Mouse (Mus musculus): ENCODE results near the gene Wdr13. TPM values are rescaled to one million over a fixed set of nuclear protein-coding genes. Genes with fewer than 3 reads are reported as not detected.

The Wdr13 gene
- total and polyA plus RNA-seq, 2 experiments from 2014 or later, result 59.9 to 324 TPM

- no peak overlapping the region for H3K4me2 ChIP-seq (ENCODE audit: low read depth, low read length, poor library complexity, severe bottlenecking)
- 87% methylated on average over 7 of the region's 7 CpGs for WGBS
- H3K9me3 ChIP-seq (ENCODE audit: low read length), result no peaks in the 10 kb centered on the region
- TF ChIP-seq CTCF (IDR thresholded peaks at IDR 0.05), result no peak
- no peak overlapping the region for H3K27ac ChIP-seq (ENCODE audit: low read depth, low read length)
- H3K4me3 ChIP-seq (ENCODE audit: low read depth, low read length), result no peak overlapping the region
- H3K27me3 ChIP-seq (ENCODE audit: insufficient read depth, low read length), result no peaks in the 10 kb centered on the region
- ATAC-seq (ENCODE audit: low FRiP score) (no peak), DNase-seq (ENCODE audit: low spot score) (no peak)
- peaks cover 4% of the 10 kb centered on the region; the same call in 1 of the 2 replicates for H3K4me1 ChIP-seq (ENCODE audit: insufficient read depth, low read length)
- no peak overlapping the region for H3K9ac ChIP-seq (replicated peaks; ENCODE audit: low read length, poor library complexity, severe bottlenecking)
- 0 out of 2 replicates have a peak, but pooled peaks cover 6% of the 10 kb centered on the region for H3K36me3 ChIP-seq (ENCODE audit: insufficient read depth, low read length)
Observed at GRCm38 (mm10) chrX:8142948-8143347, 10.3 kb upstream of the Wdr13 start.

GRCm38 (mm10) chrX:8141058-8141457 is 8.4 kb upstream of the Wdr13 start:
- ATAC-seq (ENCODE audit: low FRiP score) (no peak), DNase-seq (ENCODE audit: low spot score) (no peak)
- H3K9ac ChIP-seq (replicated peaks; ENCODE audit: low read length, poor library complexity, severe bottlenecking), result no peak overlapping the region
- no peaks in the 10 kb centered on the region for H3K27me3 ChIP-seq (ENCODE audit: insufficient read depth, low read length)
- peaks cover 4% of the 10 kb centered on the region; the same call in 1 of the 2 replicates for H3K4me1 ChIP-seq (ENCODE audit: insufficient read depth, low read length)
- WGBS, result 72% methylated on average over 3 of the region's 3 CpGs
- no peak overlapping the region for H3K4me3 ChIP-seq (ENCODE audit: low read depth, low read length)
- no peak for TF ChIP-seq CTCF (IDR thresholded peaks at IDR 0.05)
- H3K4me2 ChIP-seq (ENCODE audit: low read depth, low read length, poor library complexity, severe bottlenecking), result no peak overlapping the region
- H3K36me3 ChIP-seq (ENCODE audit: insufficient read depth, low read length), result 0 out of 2 replicates have a peak, but pooled peaks cover 6% of the 10 kb centered on the region
- H3K27ac ChIP-seq (ENCODE audit: low read depth, low read length), result no peak overlapping the region
- no peaks in the 10 kb centered on the region for H3K9me3 ChIP-seq (ENCODE audit: low read length)

GRCm38 (mm10) chrX:8140446-8140845 is 7.8 kb upstream of the Wdr13 start:
- no peak overlapping the region for H3K27ac ChIP-seq (ENCODE audit: low read depth, low read length)
- no peak overlapping the region for H3K4me3 ChIP-seq (ENCODE audit: low read depth, low read length)
- no peak overlapping the region for H3K9ac ChIP-seq (replicated peaks; ENCODE audit: low read length, poor library complexity, severe bottlenecking)
- 93% methylated on average over 2 of the region's 2 CpGs for WGBS
- 0 out of 2 replicates have a peak, but pooled peaks cover 6% of the 10 kb centered on the region for H3K36me3 ChIP-seq (ENCODE audit: insufficient read depth, low read length)
- H3K4me2 ChIP-seq (ENCODE audit: low read depth, low read length, poor library complexity, severe bottlenecking), result no peak overlapping the region
- H3K27me3 ChIP-seq (ENCODE audit: insufficient read depth, low read length), result no peaks in the 10 kb centered on the region
- DNase-seq (ENCODE audit: low spot score) (no peak), ATAC-seq (ENCODE audit: low FRiP score) (no peak)
- H3K4me1 ChIP-seq (ENCODE audit: insufficient read depth, low read length), result peaks cover 4% of the 10 kb centered on the region; the same call in 1 of the 2 replicates
- H3K9me3 ChIP-seq (ENCODE audit: low read length), result no peaks in the 10 kb centered on the region
- no peak for TF ChIP-seq CTCF (IDR thresholded peaks at IDR 0.05)

- ATAC-seq (ENCODE audit: low FRiP score) (no peak), DNase-seq (ENCODE audit: low spot score) (no peak)
- TF ChIP-seq CTCF (IDR thresholded peaks at IDR 0.05), result peak; percentile 27; the same call in 1 of the 2 replicates
- Histone ChIP-seq H3K4me2 (ENCODE audit: low read depth, low read length, poor library complexity, severe bottlenecking) (no peak overlapping the region), H3K27ac (ENCODE audit: low read depth, low read length) (no peak overlapping the region), H3K4me1 (ENCODE audit: insufficient read depth, low read length) (peaks cover 4% of the 10 kb centered on the region; the same call in 1 of the 2 replicates), H3K9me3 (ENCODE audit: low read length) (no peaks in the 10 kb centered on the region), H3K9ac (replicated peaks; ENCODE audit: low read length, poor library complexity, severe bottlenecking) (no peak overlapping the region), H3K36me3 (ENCODE audit: insufficient read depth, low read length) (0 out of 2 replicates have a peak, but pooled peaks cover 6% of the 10 kb centered on the region), H3K27me3 (ENCODE audit: insufficient read depth, low read length) (no peaks in the 10 kb centered on the region), H3K4me3 (ENCODE audit: low read depth, low read length) (no peak overlapping the region)
- 57% methylated on average over 1 of the region's 1 CpGs for WGBS
Observed at GRCm38 (mm10) chrX:8139480-8139879, 6.8 kb upstream of the Wdr13 start.

GRCm38 (mm10) chrX:8135886-8136285 is 3.2 kb upstream of the Wdr13 start:
- H3K9ac ChIP-seq (replicated peaks; ENCODE audit: low read length, poor library complexity, severe bottlenecking), result no peak overlapping the region
- H3K4me3 ChIP-seq (ENCODE audit: low read depth, low read length), result no peak overlapping the region
- no peak for DNase-seq (ENCODE audit: low spot score)
- WGBS, result 42% methylated on average over 2 of the region's 2 CpGs
- no peaks in the 10 kb centered on the region for H3K27me3 ChIP-seq (ENCODE audit: insufficient read depth, low read length)
- TF ChIP-seq CTCF (IDR thresholded peaks at IDR 0.05), result no peak
- H3K9me3 ChIP-seq (ENCODE audit: low read length), result no peaks in the 10 kb centered on the region
- no peak overlapping the region for H3K4me2 ChIP-seq (ENCODE audit: low read depth, low read length, poor library complexity, severe bottlenecking)
- no peak for ATAC-seq (ENCODE audit: low FRiP score)
- 0 out of 2 replicates have a peak, but pooled peaks cover under 1% of the 10 kb centered on the region for H3K36me3 ChIP-seq (ENCODE audit: insufficient read depth, low read length)
- H3K27ac ChIP-seq (ENCODE audit: low read depth, low read length), result no peak overlapping the region
- H3K4me1 ChIP-seq (ENCODE audit: insufficient read depth, low read length), result no peaks in the 10 kb centered on the region; the same call in 1 of the 2 replicates

GRCm38 (mm10) chrX:8131393-8131792 is 1.3 kb downstream of the Wdr13 start:
- no peak overlapping the region for H3K9ac ChIP-seq (replicated peaks; ENCODE audit: low read length, poor library complexity, severe bottlenecking)
- H3K36me3 ChIP-seq (ENCODE audit: insufficient read depth, low read length), result 0 out of 2 replicates have a peak, but pooled peaks cover 10% of the 10 kb centered on the region
- H3K4me1 ChIP-seq (ENCODE audit: insufficient read depth, low read length), result no peaks in the 10 kb centered on the region; the same call in 1 of the 2 replicates
- peak overlapping the region; percentile 41 for H3K4me2 ChIP-seq (ENCODE audit: low read depth, low read length, poor library complexity, severe bottlenecking)
- WGBS, result 89% methylated on average over 17 of the region's 17 CpGs
- 0 out of 2 replicates have a peak overlapping the region, but pooled peaks have one; percentile 93 for H3K27ac ChIP-seq (ENCODE audit: low read depth, low read length)
- DNase-seq (ENCODE audit: low spot score) (no peak), ATAC-seq (ENCODE audit: low FRiP score) (no peak)
- TF ChIP-seq CTCF (IDR thresholded peaks at IDR 0.05), result no peak
- no peaks in the 10 kb centered on the region for H3K27me3 ChIP-seq (ENCODE audit: insufficient read depth, low read length)
- peak overlapping the region; percentile 45; the same call in 1 of the 2 replicates for H3K4me3 ChIP-seq (ENCODE audit: low read depth, low read length)
- H3K9me3 ChIP-seq (ENCODE audit: low read length), result no peaks in the 10 kb centered on the region
